Mouse (Mus musculus): ENCODE measurements around the gene Ascc1.

DNA sequence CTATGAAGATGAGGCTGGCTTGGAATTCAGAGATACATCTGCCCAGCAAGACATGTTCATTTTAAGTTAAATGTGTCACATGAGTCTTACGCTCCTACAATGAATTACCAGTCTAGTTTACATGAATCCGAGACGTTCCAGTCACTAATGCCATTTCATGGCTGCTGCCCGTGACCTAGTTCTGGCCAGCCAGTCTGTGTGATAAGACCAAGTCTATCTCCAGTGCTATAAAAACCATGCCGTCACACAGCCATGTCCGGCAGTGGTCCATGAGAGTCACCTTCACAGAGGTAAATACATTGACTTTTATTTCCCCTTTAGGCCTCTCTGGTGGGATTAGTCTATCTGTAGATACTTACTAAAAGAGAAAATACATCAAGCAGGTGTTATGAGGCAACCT lies 6.7 kb upstream of the Ascc1 start:
- TF ChIP-seq EP300 (IDR thresholded peaks at IDR 0.05; ENCODE audit: low read depth) (no peak), CTCF (IDR thresholded peaks at IDR 0.05; ENCODE audit: low read depth) (no peak)

All from liver, postnatal 0 days (tissue).